Mouse (Mus musculus) lung, postnatal 0 days (tissue): ENCODE measurements around the gene Metap1.

ENCODE experiments used
- CTCF ChIP-seq: IDR thresholded peaks from 2 replicates; pipeline ENCODE4 v1.5.1; 2016; ENCODE audit warnings: antibody characterized with exemption, mild to moderate bottlenecking
- EP300 ChIP-seq: IDR thresholded peaks from 2 replicates; pipeline ENCODE4 v1.6.1; 2016; ENCODE audit warnings: antibody characterized with exemption, mild to moderate bottlenecking, control low read depth

- TF ChIP-seq CTCF = no peak
- no peak for TF ChIP-seq EP300
Measured at GRCm38 (mm10) chr3:138528265-138528664, 39.0 kb upstream of the Metap1 start.
